Comparison of ENCODE assay signal across 9 mouse cellular contexts in genomic region chr6:88980112-88980511, GRCm38 (mm10).
DNase-seq lines count a peak whose midpoint lies in the region; ATAC-seq lines count a peak whose summit lies in the region.
"Had no signal": no experiment of that assay in that cellular context is flagged by ENCODE, and none has a peak within 500 bp of the region (broad histone marks: within the 10 kb centered on the region; RNA-seq: fewer than 3 reads in every experiment).

No protein-coding gene starts in this region.

- DNase-seq in urinary bladder, postnatal 14 days (ENCODE audit: low spot score), result peak; percentile 50
- no peak for DNase-seq in urinary bladder, postnatal 10 days (ENCODE audit: low spot score)
- peak; percentile 47 for DNase-seq in cerebellum, adult 9-10 months
- peak; percentile 64 to 69 for DNase-seq in frontal cortex, postnatal 10 days (ENCODE audit: low spot score in 2 of 2)
- peak; percentile 70 for DNase-seq in intestine, embryonic 14.5 days (ENCODE audit: low spot score)
- DNase-seq in natural killer cell, adult 2 months (ENCODE audit: low spot score in 2 of 2), result peak; percentile 16 to 44
- peak; percentile 38 for DNase-seq in thymus, postnatal 25 days

- no peaks in the 10 kb centered on the region for H3K36me3 ChIP-seq in intestine, embryonic 14.5 days (ENCODE audit: control insufficient read depth, insufficient read depth, low read length)
- H3K36me3 ChIP-seq in limb, embryonic 13.5 days, result no peaks in the 10 kb centered on the region
- H3K36me3 ChIP-seq: embryonic facial prominence, embryonic 13.5 days had no signal

- no peak overlapping the region for H3K4me3 ChIP-seq in intestine, embryonic 14.5 days (ENCODE audit: low read depth, low read length)
- no peak overlapping the region for H3K4me3 ChIP-seq in limb, embryonic 13.5 days
- H3K4me3 ChIP-seq: embryonic facial prominence, embryonic 13.5 days had no signal

- no peaks in the 10 kb centered on the region for H3K9me3 ChIP-seq in intestine, embryonic 14.5 days (ENCODE audit: control insufficient read depth, low read length)
- no peaks in the 10 kb centered on the region for H3K9me3 ChIP-seq in limb, embryonic 13.5 days
- H3K9me3 ChIP-seq: embryonic facial prominence, embryonic 13.5 days had no signal

- 7% methylated on average over 8 of the region's 8 CpGs for WGBS in intestine, embryonic 14.5 days
- WGBS in limb, embryonic 13.5 days, result 6% methylated on average over 8 of the region's 8 CpGs

- H3K27ac ChIP-seq in intestine, embryonic 14.5 days (ENCODE audit: low read depth), result no peak overlapping the region
- H3K27ac ChIP-seq in limb, embryonic 13.5 days, result no peak overlapping the region
- H3K27ac ChIP-seq: embryonic facial prominence, embryonic 13.5 days had no signal

- no peak overlapping the region for H3K9ac ChIP-seq in intestine, embryonic 14.5 days (ENCODE audit: low read length)
- H3K9ac ChIP-seq in limb, embryonic 13.5 days, result no peak overlapping the region
- H3K9ac ChIP-seq: embryonic facial prominence, embryonic 13.5 days had no signal

- ATAC-seq in intestine, embryonic 14.5 days (replicated peaks; ENCODE audit: low FRiP score, low TSS enrichment, low read depth), result 0 out of 2 replicates have a peak, but pooled peaks have one; percentile 60
- peak; percentile 69 for ATAC-seq in limb, embryonic 13.5 days (ENCODE audit: low FRiP score, low read depth)

- no peak overlapping the region for H3K4me2 ChIP-seq in intestine, embryonic 14.5 days (ENCODE audit: low read length)
- H3K4me2 ChIP-seq in limb, embryonic 13.5 days (replicated peaks), result no peak overlapping the region
- H3K4me2 ChIP-seq: embryonic facial prominence, embryonic 13.5 days had no signal

- 0 out of 2 replicates have a peak, but pooled peaks cover 3% of the 10 kb centered on the region for H3K27me3 ChIP-seq in intestine, embryonic 14.5 days (replicated peaks; ENCODE audit: control insufficient read depth, insufficient read depth, low read length)
- H3K27me3 ChIP-seq in limb, embryonic 13.5 days, result peaks cover 22% of the 10 kb centered on the region

- no peaks in the 10 kb centered on the region for H3K4me1 ChIP-seq in intestine, embryonic 14.5 days (replicated peaks; ENCODE audit: control insufficient read depth, insufficient read depth, low read length)
- H3K4me1 ChIP-seq in limb, embryonic 13.5 days, result peaks cover 2% of the 10 kb centered on the region; the same call in 1 of the 2 replicates
